Mouse (Mus musculus) v-Abl transformed pro-B cells (cell line): Measurements from ENCODE around the gene Pde5a.

Source experiments
- in situ Hi-C, 2 experiments: fragments of 400-800 bp; cut with MboI; formaldehyde crosslinking; loops; one replicate each; pipeline ENCODE4 v1.15.1; 2025; ENCODE audit not compliant: unreplicated experiment in 2 of 2

The Pde5a gene

DNA sequence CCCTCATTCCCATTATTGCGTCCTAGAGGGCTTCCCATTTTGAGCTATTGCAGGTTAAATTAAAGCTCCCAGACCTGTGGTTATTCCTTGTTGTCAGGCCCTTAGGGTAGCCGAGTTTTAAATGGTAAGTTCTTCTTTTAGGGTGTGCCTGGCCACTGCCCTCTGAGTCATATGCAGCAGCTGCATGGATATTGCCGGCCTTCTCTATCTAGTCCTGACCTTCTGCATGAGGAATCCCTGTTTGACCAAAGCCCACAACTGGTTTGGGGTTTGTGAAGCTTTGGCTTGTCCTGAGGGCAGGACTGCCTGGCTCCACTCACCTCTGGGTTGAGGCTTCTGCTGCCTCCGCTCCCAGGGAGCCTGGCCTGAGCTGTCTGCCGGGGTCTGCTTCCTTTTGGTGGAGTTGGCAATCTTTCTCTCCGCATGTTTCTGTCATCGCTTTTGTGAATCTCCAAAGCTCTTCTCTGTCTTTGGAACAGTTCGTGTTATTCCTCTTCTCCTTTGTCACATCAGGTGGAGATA is 34.6 kb downstream of the Pde5a start:
- in situ Hi-C loops = no loop called here

- in situ Hi-C loops = no loop called here
These were observed 35.0 kb downstream of the Pde5a start for GRCm38 (mm10) chr3:122763768-122764167.

GRCm38 (mm10) chr3:122766930-122767329 is 38.2 kb downstream of the Pde5a start:
- in situ Hi-C loops = no loop called here

- in situ Hi-C loops = no loop called here
These were observed 39.1 kb downstream of the Pde5a start for GRCm38 (mm10) chr3:122767841-122768240.

DNA sequence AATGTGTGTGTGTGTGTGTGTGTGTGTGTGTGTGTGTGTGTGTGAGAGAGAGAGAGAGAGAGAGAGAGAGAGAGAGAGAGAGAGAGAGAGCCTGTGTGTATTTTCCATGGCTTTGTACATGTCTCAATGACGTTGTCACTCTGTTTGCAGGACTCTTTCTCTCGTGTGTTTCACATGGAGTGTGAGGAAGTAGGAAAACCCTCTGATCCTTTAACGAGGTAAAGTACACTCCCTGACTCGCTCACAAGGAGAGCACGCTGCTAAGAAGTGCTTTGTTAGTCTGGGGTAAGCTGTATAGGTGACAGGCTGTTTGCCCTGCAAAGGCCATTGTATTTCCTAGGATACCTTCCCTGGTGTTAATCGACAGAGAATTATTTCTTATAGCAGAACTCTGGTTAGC is 52.7 kb downstream of the Pde5a start:
- in situ Hi-C loops = loop anchor here (5.0 to 25.0 kb wide), 5 partner anchors 134 to 894 kb away; partner anchors contain the start of gene Bcar3 (in 1 of the 2)

DNA sequence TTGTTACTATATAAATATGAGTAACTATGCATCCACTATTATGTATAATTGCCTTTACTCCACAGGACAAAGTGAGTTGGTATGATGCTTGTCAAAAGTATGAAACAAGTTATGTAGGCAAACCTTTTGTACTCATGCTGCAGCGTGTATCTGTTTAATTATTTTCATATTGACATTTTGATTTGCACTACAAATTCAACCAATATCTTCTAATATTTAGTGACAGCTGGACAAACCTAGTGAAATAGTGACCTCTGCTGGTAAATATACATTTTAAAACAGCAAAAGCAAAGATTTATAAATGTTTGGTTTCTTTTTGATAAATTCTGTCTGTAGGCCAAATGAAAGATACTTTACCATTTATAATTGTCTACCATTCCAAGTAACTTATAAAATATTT is 55.5 kb downstream of the Pde5a start:
- in situ Hi-C loops = loop anchor here (5.0 to 25.0 kb wide), 5 partner anchors 137 to 897 kb away; partner anchors contain the start of gene Bcar3 (in 1 of the 2)

DNA sequence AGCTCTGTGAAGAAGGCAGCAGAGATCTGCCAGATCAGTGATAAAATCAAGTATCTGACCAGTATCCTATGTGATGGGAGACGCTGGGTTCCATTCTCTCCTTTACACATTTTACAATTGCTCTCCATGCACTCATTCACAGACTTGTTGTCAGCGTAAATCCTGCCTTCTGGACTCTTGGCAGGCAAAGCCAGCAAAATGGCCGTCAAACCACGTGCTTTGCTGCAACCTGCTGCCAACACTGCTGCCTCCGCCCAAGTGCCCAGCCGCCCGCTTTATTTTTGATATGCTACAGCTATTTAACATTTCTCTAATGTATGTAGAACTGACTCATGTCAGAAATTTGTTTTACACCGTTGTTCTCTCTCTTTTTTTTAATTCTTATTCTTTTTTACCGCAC is 59.6 kb downstream of the Pde5a start:
- in situ Hi-C loops = loop anchor here (10.0 to 25.0 kb wide), 4 partner anchors 484 to 901 kb away; partner anchors contain the start of gene Bcar3 (in 1 of the 2)

DNA sequence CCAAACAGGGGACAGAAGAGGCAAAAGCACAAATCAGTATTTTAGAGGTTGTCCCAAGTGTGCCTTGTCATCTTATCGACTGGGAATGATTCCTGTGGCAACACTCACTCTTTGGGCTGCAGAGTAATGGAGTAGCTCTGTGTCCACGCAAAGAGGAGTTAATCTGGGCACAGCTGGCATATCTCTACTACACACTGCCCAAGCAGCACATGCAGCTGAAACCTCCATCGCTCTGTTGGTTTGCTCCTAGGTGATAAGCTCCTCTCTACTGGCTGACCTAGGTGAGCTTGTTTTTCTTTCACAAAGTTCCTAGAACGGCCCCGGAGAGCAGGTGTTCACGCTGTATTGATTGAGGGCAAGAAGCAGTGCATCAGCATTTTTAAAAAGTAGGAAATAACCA is 60.8 kb downstream of the Pde5a start:
- in situ Hi-C loops = loop anchor here (10.0 to 25.0 kb wide), 4 partner anchors 485 to 902 kb away; partner anchors contain the start of gene Bcar3 (in 1 of the 2)

- in situ Hi-C loops = no loop called here
These were observed 71.3 kb downstream of the Pde5a start for GRCm38 (mm10) chr3:122800050-122800449.

DNA sequence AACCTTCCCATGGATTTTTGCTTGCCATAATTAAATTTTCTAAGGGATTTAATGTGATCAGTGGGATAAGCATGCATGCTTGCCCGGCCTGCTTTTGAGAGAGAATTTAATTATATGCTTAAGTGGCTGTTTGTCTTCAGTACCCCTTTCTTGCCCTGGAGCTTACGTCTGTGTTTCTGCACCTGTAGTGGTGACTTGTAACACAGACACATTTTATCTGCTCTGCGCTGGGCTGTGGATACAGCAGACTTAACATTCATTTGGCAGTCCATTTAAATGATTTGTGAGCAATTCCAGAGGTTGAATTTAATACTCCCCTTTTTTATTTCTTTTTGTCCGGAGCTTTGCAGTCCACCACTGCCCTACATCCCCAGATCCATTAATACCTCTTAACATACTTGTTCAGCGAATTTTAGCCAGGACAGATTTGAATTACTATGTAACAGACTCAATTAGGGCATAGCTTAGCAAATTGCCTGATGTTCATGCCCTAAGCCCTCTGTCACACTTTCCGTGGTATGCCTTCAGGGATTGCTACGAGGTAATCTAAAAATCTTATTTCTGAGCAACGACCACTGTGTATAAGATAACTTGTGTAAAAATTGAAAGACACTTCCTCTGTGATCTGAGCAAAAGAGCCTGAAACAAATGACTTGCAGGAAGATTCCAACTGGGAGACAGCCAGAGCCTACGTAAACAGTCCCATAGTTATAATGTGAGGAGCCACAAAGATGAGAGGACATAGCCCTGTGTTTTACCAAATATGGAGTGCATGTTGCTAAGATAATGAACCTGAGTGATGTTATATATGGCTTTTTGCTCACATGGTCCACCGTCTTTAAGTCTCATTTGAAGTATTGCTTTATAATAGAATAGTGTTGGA is 72.0 kb downstream of the Pde5a start:
- in situ Hi-C loops = no loop called here

DNA sequence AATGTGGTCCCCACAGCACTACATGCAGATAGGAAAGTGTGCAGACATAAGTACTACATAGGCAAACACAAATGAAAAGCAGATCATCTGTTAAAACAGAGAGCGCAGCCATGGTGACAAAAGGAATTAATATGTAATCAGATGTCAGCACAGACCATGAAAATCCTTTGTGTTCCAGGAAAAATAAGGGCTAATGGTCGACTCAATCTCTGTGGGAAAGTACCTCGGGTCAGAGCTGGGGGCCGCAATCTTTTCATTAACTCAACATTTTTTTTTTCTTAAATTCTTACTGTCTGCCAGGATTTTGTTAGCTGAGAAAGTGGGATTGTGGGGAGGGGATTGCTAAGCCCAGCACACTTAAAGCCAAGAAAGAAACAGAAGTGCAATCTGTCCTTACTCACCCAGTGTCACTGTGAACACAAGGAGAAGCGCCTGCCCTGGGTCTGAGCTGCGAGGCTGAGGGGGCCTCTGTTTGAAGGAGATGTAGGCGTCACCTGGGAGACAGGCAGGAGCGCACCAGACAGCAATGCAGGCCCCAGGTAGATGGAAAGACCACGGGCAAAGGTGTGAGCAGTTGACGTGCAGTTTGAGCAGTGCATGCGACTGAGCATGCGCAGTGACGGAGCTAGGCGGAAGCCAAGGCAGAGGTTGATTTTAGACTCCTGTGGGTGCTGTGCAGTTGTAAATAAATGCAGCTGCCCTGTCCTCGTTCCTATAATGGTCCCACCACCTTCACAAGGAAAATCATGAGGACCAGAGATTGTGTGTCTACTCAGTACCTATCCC is 72.9 kb downstream of the Pde5a start:
- in situ Hi-C loops = no loop called here

- in situ Hi-C loops = no loop called here
These were observed 78.6 kb downstream of the Pde5a start for GRCm38 (mm10) chr3:122807313-122807712.

DNA sequence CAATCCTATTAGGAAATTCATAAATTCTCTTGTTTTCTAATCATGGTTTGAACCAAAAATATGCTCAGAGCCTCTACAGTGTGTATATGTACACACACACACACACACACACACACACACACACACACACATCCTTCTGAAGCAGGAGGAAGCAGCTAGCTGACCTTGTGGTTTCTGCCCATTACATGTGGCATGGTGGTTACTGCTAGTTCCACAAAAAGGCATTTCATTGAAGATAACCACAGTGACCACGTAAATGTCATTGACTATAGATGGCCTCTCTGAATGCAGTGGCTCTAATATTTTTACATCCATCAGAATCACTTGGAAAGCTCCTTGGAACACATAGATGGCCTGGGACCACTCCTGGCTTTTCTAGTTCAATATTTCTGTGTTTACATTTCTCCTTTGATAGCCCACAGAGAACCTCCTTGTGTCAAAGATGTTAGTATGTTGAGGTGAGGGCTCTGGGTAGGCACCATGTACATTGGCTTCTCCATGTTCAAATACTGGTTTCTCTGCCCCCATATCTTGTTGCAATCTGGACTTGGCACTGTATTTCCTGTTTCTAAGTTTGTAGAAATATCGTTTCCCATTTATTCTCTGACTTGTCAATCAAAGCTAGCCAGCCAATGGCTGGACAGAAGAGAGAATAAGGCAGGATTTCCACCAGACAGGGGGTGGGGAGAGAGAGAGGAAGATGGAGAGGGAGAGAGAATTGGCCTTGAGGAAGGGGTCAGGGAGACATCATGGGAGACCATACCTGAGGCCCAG is 81.5 kb downstream of the Pde5a start:
- in situ Hi-C loops = no loop called here

- in situ Hi-C loops = no loop called here
These were observed 82.2 kb downstream of the Pde5a start for GRCm38 (mm10) chr3:122810986-122811385.

DNA sequence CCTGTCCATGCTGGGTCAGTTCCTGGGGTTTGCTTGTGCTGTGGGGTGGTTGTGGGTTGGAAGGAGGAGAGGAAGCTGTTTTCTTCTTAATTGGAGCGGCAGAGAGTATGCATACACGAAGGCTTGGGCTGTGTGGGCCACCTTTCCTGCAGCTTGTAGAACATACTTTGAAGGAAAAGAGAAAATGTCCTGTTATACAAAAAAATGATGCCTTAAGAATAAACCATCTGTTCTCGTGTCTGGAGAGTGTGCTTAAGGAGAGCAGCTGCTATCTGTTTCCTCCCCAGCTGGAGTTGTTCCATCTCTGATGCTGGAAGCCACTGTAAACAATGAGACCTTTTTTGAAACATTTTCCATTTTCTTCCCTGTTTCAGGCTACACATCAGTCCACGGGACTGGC is 85.8 kb downstream of the Pde5a start:
- in situ Hi-C loops = no loop called here

DNA sequence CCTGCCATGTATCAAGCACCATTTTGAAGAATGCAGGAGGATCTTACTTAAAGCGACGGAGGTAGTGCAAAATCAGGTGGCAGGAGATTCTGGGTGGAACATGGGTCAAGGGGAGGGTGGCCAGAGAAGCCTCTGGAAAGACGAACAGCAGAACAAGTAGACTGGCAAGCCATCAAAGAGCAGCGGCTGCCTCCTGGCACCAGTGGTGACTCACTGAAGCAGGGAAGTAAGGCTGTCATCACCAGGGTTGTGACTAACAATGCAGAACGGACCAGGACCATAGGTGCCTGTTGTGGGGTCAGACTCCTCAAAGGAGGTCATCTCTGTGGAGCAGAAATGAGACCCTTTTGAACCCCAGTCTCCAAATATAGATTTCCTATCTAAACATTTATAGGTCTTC is 89.5 kb downstream of the Pde5a start:
- in situ Hi-C loops = no loop called here

DNA sequence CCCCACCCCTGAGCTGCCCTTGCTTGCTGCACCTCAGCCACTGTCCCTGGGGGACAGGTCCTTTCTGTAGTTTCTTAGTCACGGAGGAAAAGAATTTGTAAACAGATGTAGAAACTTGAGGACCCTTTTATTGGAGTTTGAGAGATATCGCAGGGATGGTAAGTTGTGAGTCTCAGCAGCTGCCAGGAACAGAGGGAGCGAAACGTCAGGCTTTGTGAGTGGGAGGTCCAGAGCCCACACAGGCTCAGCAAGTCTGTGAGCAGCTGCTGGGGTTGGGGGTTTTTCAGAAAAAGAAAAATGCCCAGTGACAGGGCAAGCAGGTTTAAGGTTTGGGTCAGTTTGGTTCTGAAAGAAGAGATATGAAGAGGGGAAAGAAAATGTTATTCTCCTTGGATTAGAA is 92.0 kb downstream of the Pde5a start:
- in situ Hi-C loops = no loop called here

DNA sequence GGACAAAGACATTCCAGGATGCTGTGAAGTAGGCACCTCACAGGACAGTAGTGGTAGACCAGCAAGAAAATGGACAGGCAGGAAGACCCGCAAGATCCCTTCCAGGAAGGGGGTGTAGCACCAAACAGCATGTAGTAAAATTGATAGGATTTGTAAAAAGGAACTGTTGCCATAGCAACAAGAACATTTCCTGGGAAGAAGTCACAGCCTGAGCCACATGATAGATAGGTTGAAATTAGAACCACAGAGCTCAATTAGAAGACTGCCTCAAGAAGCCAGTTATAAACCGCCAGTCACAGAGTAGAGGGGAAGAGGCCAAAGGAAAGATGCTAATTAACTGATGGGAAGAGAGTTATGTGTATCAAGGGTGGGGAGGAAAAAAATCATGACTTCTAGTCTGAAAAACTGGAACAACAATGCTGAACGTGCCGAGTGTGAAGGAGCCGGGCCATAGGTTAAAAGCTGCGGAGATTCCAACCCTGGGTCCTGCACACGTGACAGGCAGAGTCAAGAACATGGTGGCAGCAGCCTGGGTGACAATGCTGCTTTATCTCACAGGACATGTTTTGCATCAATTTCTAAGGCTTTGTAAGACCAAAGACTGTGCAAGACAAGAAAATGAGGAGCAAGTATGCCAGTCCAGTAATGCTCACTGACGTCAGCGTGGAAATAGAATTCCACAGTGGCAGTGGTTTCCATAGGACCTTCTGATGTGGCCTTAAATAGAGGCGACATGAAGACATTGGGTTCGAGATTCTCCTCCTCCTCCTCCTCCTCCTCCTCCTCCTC is 99.7 kb downstream of the Pde5a start:
- in situ Hi-C loops = no loop called here

GRCm38 (mm10) chr3:122834519-122834918 is 105.8 kb downstream of the Pde5a start:
- in situ Hi-C loops = no loop called here
